ENCODE assay signal across 11 mouse cellular contexts in genomic region chr1:168354934-168355333, GRCm38 (mm10).
DNase-seq lines count a peak whose midpoint lies in the region; ATAC-seq and TF ChIP-seq lines count a peak whose summit lies in the region.
"Had no signal": no experiment of that assay in that cellular context is flagged by ENCODE, and none has a peak within 500 bp of the region (broad histone marks: within the 10 kb centered on the region; RNA-seq: fewer than 3 reads in every experiment).

No protein-coding gene starts in this region.

- no peak for TF ChIP-seq EP300 in heart, adult 2 months (IDR thresholded peaks at IDR 0.05; ENCODE audit: insufficient read depth, low read depth, low read length)

- H3K36me3 ChIP-seq in kidney, adult 2 months (ENCODE audit: control insufficient read depth, insufficient read depth, low read length): no peaks in the 10 kb centered on the region
- H3K36me3 ChIP-seq in embryonic facial prominence, embryonic 14.5 days (ENCODE audit: control insufficient read depth, insufficient read depth, low read length): no peaks in the 10 kb centered on the region
- peaks cover 5% of the 10 kb centered on the region; the same call in 1 of the 2 replicates for H3K36me3 ChIP-seq in midbrain, embryonic 10.5 days
- H3K36me3 ChIP-seq in heart, adult 2 months (ENCODE audit: control insufficient read depth, insufficient read depth, low read length): no peaks in the 10 kb centered on the region

- no peak overlapping the region for H3K9ac ChIP-seq in embryonic facial prominence, embryonic 14.5 days (ENCODE audit: low read depth, low read length)
- no peak overlapping the region for H3K9ac ChIP-seq in heart, adult 2 months (ENCODE audit: low read depth, low read length)
- H3K9ac ChIP-seq: heart, embryonic 13.5 days had no signal

- TF ChIP-seq CTCF in kidney, adult 2 months (conservative IDR thresholded peaks at IDR 0.05; ENCODE audit: insufficient read depth, insufficient read length, low read depth, low read length): no peak
- TF ChIP-seq CTCF in heart, adult 2 months (IDR thresholded peaks at IDR 0.05): no peak

- WGBS in kidney, adult 2 months: 45% methylated on average over 4 of the region's 4 CpGs
- WGBS in embryonic facial prominence, embryonic 14.5 days: 26% methylated on average over 4 of the region's 4 CpGs
- WGBS in midbrain, embryonic 10.5 days: 17% methylated on average over 4 of the region's 4 CpGs
- WGBS in heart, adult 2 months: 20% methylated on average over 4 of the region's 4 CpGs

- no peak for TF ChIP-seq POLR2A in kidney, adult 2 months (IDR thresholded peaks at IDR 0.05; ENCODE audit: low read depth, low read length)
- no peak for TF ChIP-seq POLR2A in heart, adult 2 months (IDR thresholded peaks at IDR 0.05; ENCODE audit: insufficient read depth, low read depth, low read length)

- H3K27me3 ChIP-seq in kidney, adult 2 months (replicated peaks; ENCODE audit: control insufficient read depth, insufficient read depth, low read length): no peaks in the 10 kb centered on the region
- H3K27me3 ChIP-seq in embryonic facial prominence, embryonic 14.5 days (replicated peaks; ENCODE audit: control insufficient read depth, insufficient read depth, low read length): no peaks in the 10 kb centered on the region
- H3K27me3 ChIP-seq in midbrain, embryonic 10.5 days (ENCODE audit: low read depth, poor library complexity, severe bottlenecking): peaks cover 4% of the 10 kb centered on the region; the same call in 1 of the 2 replicates
- H3K27me3 ChIP-seq in heart, adult 2 months (ENCODE audit: control insufficient read depth, insufficient read depth, low read length): no peaks in the 10 kb centered on the region
- H3K27me3 ChIP-seq: heart, embryonic 13.5 days had no signal

- intact Hi-C loops in heart, adult 2 months (cut with DNase I): no loop called here

- no peak overlapping the region for H3K4me2 ChIP-seq in embryonic facial prominence, embryonic 14.5 days (ENCODE audit: low read depth, low read length)
- H3K4me2 ChIP-seq: heart, embryonic 13.5 days had no signal

- ATAC-seq in embryonic facial prominence, embryonic 14.5 days (ENCODE audit: low read depth): 0 out of 2 replicates have a peak, but pooled peaks have one; percentile 23

- H3K9me3 ChIP-seq in embryonic facial prominence, embryonic 14.5 days (ENCODE audit: control insufficient read depth, low read length): no peaks in the 10 kb centered on the region
- H3K9me3 ChIP-seq in midbrain, embryonic 10.5 days (replicated peaks): no peaks in the 10 kb centered on the region
- H3K9me3 ChIP-seq: heart, embryonic 13.5 days had no signal

- H3K79me2 ChIP-seq in heart, adult 2 months (replicated peaks; ENCODE audit: control insufficient read depth, insufficient read depth, low read length): 0 out of 2 replicates have a peak, but pooled peaks cover 1% of the 10 kb centered on the region

- H3K27ac ChIP-seq in kidney, adult 2 months (ENCODE audit: insufficient read depth, low read depth, low read length): no peak overlapping the region
- H3K27ac ChIP-seq in embryonic facial prominence, embryonic 14.5 days (replicated peaks; ENCODE audit: low read depth, low read length): no peak overlapping the region
- H3K27ac ChIP-seq in midbrain, embryonic 10.5 days (replicated peaks): peak overlapping the region; percentile 35; the same call in 1 of the 2 replicates
- H3K27ac ChIP-seq in heart, adult 2 months: no peak overlapping the region
- H3K27ac ChIP-seq: heart, embryonic 13.5 days had no signal

- H3K4me3 ChIP-seq in kidney, adult 2 months (ENCODE audit: insufficient read depth, low read depth, low read length): no peak overlapping the region
- no peak overlapping the region for H3K4me3 ChIP-seq in embryonic facial prominence, embryonic 14.5 days (ENCODE audit: low read depth, low read length)
- peak overlapping the region; percentile 12; the same call in 1 of the 2 replicates for H3K4me3 ChIP-seq in midbrain, embryonic 10.5 days
- H3K4me3 ChIP-seq in heart, adult 2 months: no peak overlapping the region
- H3K4me3 ChIP-seq: heart, embryonic 13.5 days had no signal

- peak; percentile 32 to 35 for DNase-seq in kidney, postnatal 4 days
- no peak for DNase-seq in kidney, adult 2 months
- DNase-seq in brain, adult 2 months (ENCODE audit: low read depth, low spot score): peak; percentile 74
- peak; percentile 68 for DNase-seq in embryonic facial prominence, embryonic 14.5 days (ENCODE audit: low spot score)
- peak; percentile 66 for DNase-seq in midbrain, embryonic 10.5 days (ENCODE audit: low spot score)
- no peak for DNase-seq in thymus, postnatal 0 days (ENCODE audit: low spot score)
- no peak for DNase-seq in cerebellum, postnatal 4 days (ENCODE audit: low spot score in 2 of 2)
- DNase-seq in heart, adult 2 months: no peak
- DNase-seq: adrenal gland, adult 2 months; cerebellum, adult 9-10 months had no signal

- peaks cover 37% of the 10 kb centered on the region for H3K4me1 ChIP-seq in kidney, adult 2 months (ENCODE audit: control insufficient read depth, insufficient read depth, low read length)
- peaks cover 46% of the 10 kb centered on the region for H3K4me1 ChIP-seq in embryonic facial prominence, embryonic 14.5 days (ENCODE audit: control insufficient read depth, insufficient read depth, low read length)
- H3K4me1 ChIP-seq in midbrain, embryonic 10.5 days: peaks cover 100% of the 10 kb centered on the region
- H3K4me1 ChIP-seq in heart, adult 2 months (ENCODE audit: control insufficient read depth, insufficient read depth, low read length): peaks cover 2% of the 10 kb centered on the region; the same call in 1 of the 2 replicates

Comparison
In these comparisons a context has a peak if more than half of its experiments do, and no peak if none do; other contexts are left out.
1. DNase-seq: peak in kidney, postnatal 4 days (2 of 2), brain, adult 2 months (single experiment), embryonic facial prominence, embryonic 14.5 days (single experiment) and midbrain, embryonic 10.5 days (single experiment); none in kidney, adult 2 months (single experiment), thymus, postnatal 0 days (single experiment), cerebellum, postnatal 4 days (0 of 2) and heart, adult 2 months (0 of 2).